Mouse (Mus musculus) embryonic fibroblast, embryonic 13.5 days (primary cell): ENCODE measurements around the gene Adamtsl1.

Experiments used
- CTCF ChIP-seq: IDR thresholded peaks from 2 replicates; pipeline ENCODE4 v1.5.1; 2011; ENCODE audit warnings: mild to moderate bottlenecking, control low read depth, low read length, moderate library complexity, borderline replicate concordance; ENCODE audit not compliant: insufficient read depth
- POLR2A ChIP-seq: IDR thresholded peaks from 2 replicates; pipeline ENCODE4 v1.6.1; 2011; ENCODE audit warnings: low read depth, mild to moderate bottlenecking, control low read depth, low read length, moderate library complexity

GRCm38 (mm10) chr4:86068376-86068775, 554.4 kb downstream of the Adamtsl1 start:
- TF ChIP-seq CTCF (no peak), POLR2A (no peak)
